Mouse (Mus musculus): ENCODE results near the gene Rassf10. TPM values are rescaled to one million over a fixed set of nuclear protein-coding genes. Genes with fewer than 3 reads are reported as not detected.

The Rassf10 gene
- polyA plus RNA-seq (2015; fragmentation: Nextera tagmentation; extraction: Ambion mirVana): 3.4 and 3.6 TPM in 2 replicates

GRCm38 (mm10) chr7:112953777-112954291, at the start of gene Rassf10:
TSS of gene Rassf10 (plus strand) at chr7:112953962.
- Histone ChIP-seq H3K4me2 (peak within 1 kb of the TSS; percentile 77), H3K4me1 (replicated peaks) (peaks cover 21% of the 10 kb centered on the region), H3K36me3 (no peaks in the 10 kb centered on the region), H3K27me3 (peaks cover 40% of the 10 kb centered on the region), H3K9me3 (no peaks in the 10 kb centered on the region), H3K9ac (peak within 1 kb of the TSS; percentile 44), H3K27ac (replicated peaks) (no peak within 1 kb of the TSS), H3K4me3 (peak within 1 kb of the TSS; percentile 43)
- 1% methylated on average over 40 of the region's 41 CpGs for WGBS
- peak; percentile 62; the same call in 1 of the 2 replicates for ATAC-seq (ENCODE audit: low FRiP score, low read depth)

- no peak overlapping the region for H3K4me2 ChIP-seq
- 56% methylated on average over 5 of the region's 5 CpGs for WGBS
- H3K27ac ChIP-seq (replicated peaks): no peak overlapping the region
- no peak for ATAC-seq (ENCODE audit: low FRiP score, low read depth)
- no peaks in the 10 kb centered on the region for H3K9me3 ChIP-seq
- H3K9ac ChIP-seq: no peak overlapping the region
- H3K36me3 ChIP-seq: no peaks in the 10 kb centered on the region
- H3K4me3 ChIP-seq: no peak overlapping the region
- no peaks in the 10 kb centered on the region for H3K27me3 ChIP-seq
- peaks cover 7% of the 10 kb centered on the region; the same call in 1 of the 2 replicates for H3K4me1 ChIP-seq (replicated peaks)
Observed at GRCm38 (mm10) chr7:112906848-112907247, 46.9 kb upstream of the Rassf10 start.

- no peaks in the 10 kb centered on the region for H3K9me3 ChIP-seq
- no peak for ATAC-seq (ENCODE audit: low FRiP score, low read depth)
- H3K27ac ChIP-seq (replicated peaks): no peak overlapping the region
- 56% methylated on average over 2 of the region's 2 CpGs for WGBS
- H3K4me2 ChIP-seq: no peak overlapping the region
- H3K9ac ChIP-seq: no peak overlapping the region
- H3K27me3 ChIP-seq: no peaks in the 10 kb centered on the region
- H3K36me3 ChIP-seq: no peaks in the 10 kb centered on the region
- H3K4me1 ChIP-seq (replicated peaks): peaks cover 7% of the 10 kb centered on the region; the same call in 1 of the 2 replicates
- H3K4me3 ChIP-seq: no peak overlapping the region
Observed at GRCm38 (mm10) chr7:112907468-112907867, 46.3 kb upstream of the Rassf10 start.

GRCm38 (mm10) chr7:112909164-112909563, 44.6 kb upstream of the Rassf10 start:
- Histone ChIP-seq H3K9me3 (no peaks in the 10 kb centered on the region), H3K4me1 (replicated peaks) (peaks cover 7% of the 10 kb centered on the region; the same call in 1 of the 2 replicates), H3K4me2 (no peak overlapping the region), H3K9ac (no peak overlapping the region), H3K4me3 (no peak overlapping the region), H3K36me3 (no peaks in the 10 kb centered on the region), H3K27ac (replicated peaks) (no peak overlapping the region), H3K27me3 (no peaks in the 10 kb centered on the region)
- no peak for ATAC-seq (ENCODE audit: low FRiP score, low read depth)
- WGBS: 91% methylated on average over 10 of the region's 10 CpGs

- Histone ChIP-seq H3K9ac (no peak overlapping the region), H3K27me3 (no peaks in the 10 kb centered on the region), H3K4me2 (no peak overlapping the region), H3K4me1 (replicated peaks) (peaks cover 9% of the 10 kb centered on the region; the same call in 1 of the 2 replicates), H3K4me3 (no peak overlapping the region), H3K27ac (replicated peaks) (no peak overlapping the region), H3K9me3 (no peaks in the 10 kb centered on the region), H3K36me3 (no peaks in the 10 kb centered on the region)
- ATAC-seq (ENCODE audit: low FRiP score, low read depth): no peak
- 83% methylated on average over 3 of the region's 3 CpGs for WGBS
Observed at GRCm38 (mm10) chr7:112912969-112913368, 40.8 kb upstream of the Rassf10 start.

- WGBS: 65% methylated on average over 4 of the region's 4 CpGs
- ATAC-seq (ENCODE audit: low FRiP score, low read depth): no peak
- H3K36me3 ChIP-seq: no peaks in the 10 kb centered on the region
- H3K9ac ChIP-seq: no peak overlapping the region
- H3K9me3 ChIP-seq: no peaks in the 10 kb centered on the region
- no peaks in the 10 kb centered on the region for H3K27me3 ChIP-seq
- peaks cover 16% of the 10 kb centered on the region for H3K4me1 ChIP-seq (replicated peaks)
- no peak overlapping the region for H3K4me2 ChIP-seq
- H3K4me3 ChIP-seq: no peak overlapping the region
- H3K27ac ChIP-seq (replicated peaks): no peak overlapping the region
Observed at GRCm38 (mm10) chr7:112915571-112915970, 38.2 kb upstream of the Rassf10 start.

GRCm38 (mm10) chr7:112917613-112918278, 36.0 kb upstream of the Rassf10 start:
- Histone ChIP-seq H3K4me1 (replicated peaks) (peaks cover 16% of the 10 kb centered on the region), H3K9me3 (no peaks in the 10 kb centered on the region), H3K27me3 (no peaks in the 10 kb centered on the region), H3K9ac (no peak overlapping the region), H3K27ac (replicated peaks) (no peak overlapping the region), H3K36me3 (no peaks in the 10 kb centered on the region), H3K4me2 (0 out of 2 replicates have a peak overlapping the region, but pooled peaks have one; percentile 44), H3K4me3 (no peak overlapping the region)
- no peak for ATAC-seq (ENCODE audit: low FRiP score, low read depth)
- WGBS: 39% methylated on average over 10 of the region's 10 CpGs

GRCm38 (mm10) chr7:112918279-112918991, 35.3 kb upstream of the Rassf10 start:
- no peaks in the 10 kb centered on the region for H3K36me3 ChIP-seq
- no peak; the same call in 1 of the 2 replicates for ATAC-seq (ENCODE audit: low FRiP score, low read depth)
- H3K4me3 ChIP-seq: no peak overlapping the region
- no peaks in the 10 kb centered on the region for H3K9me3 ChIP-seq
- WGBS: 40% methylated on average over 22 of the region's 22 CpGs
- peak overlapping the region; percentile 44 for H3K4me2 ChIP-seq
- 0 out of 2 replicates have a peak overlapping the region, but pooled peaks have one; percentile 10 for H3K9ac ChIP-seq
- H3K27ac ChIP-seq (replicated peaks): no peak overlapping the region
- H3K4me1 ChIP-seq (replicated peaks): peaks cover 16% of the 10 kb centered on the region
- H3K27me3 ChIP-seq: no peaks in the 10 kb centered on the region

GRCm38 (mm10) chr7:112919845-112920244, 33.9 kb upstream of the Rassf10 start:
- no peak overlapping the region for H3K9ac ChIP-seq
- H3K4me1 ChIP-seq (replicated peaks): peaks cover 18% of the 10 kb centered on the region
- H3K27me3 ChIP-seq: no peaks in the 10 kb centered on the region
- no peak for ATAC-seq (ENCODE audit: low FRiP score, low read depth)
- H3K27ac ChIP-seq (replicated peaks): no peak overlapping the region
- 2% methylated on average over 4 of the region's 4 CpGs for WGBS
- H3K9me3 ChIP-seq: no peaks in the 10 kb centered on the region
- H3K4me3 ChIP-seq: no peak overlapping the region
- no peak overlapping the region for H3K4me2 ChIP-seq
- H3K36me3 ChIP-seq: no peaks in the 10 kb centered on the region

GRCm38 (mm10) chr7:112922801-112923200, 31.0 kb upstream of the Rassf10 start:
- peaks cover 12% of the 10 kb centered on the region; the same call in 1 of the 2 replicates for H3K4me1 ChIP-seq (replicated peaks)
- H3K9me3 ChIP-seq: no peaks in the 10 kb centered on the region
- no peaks in the 10 kb centered on the region for H3K36me3 ChIP-seq
- no peaks in the 10 kb centered on the region for H3K27me3 ChIP-seq
- no peak for ATAC-seq (ENCODE audit: low FRiP score, low read depth)
- no peak overlapping the region for H3K4me3 ChIP-seq
- no peak overlapping the region for H3K27ac ChIP-seq (replicated peaks)
- no peak overlapping the region for H3K9ac ChIP-seq
- no peak overlapping the region for H3K4me2 ChIP-seq
- 32% methylated on average over 4 of the region's 4 CpGs for WGBS

- ATAC-seq (ENCODE audit: low FRiP score, low read depth): no peak
- Histone ChIP-seq H3K27ac (replicated peaks) (no peak overlapping the region), H3K27me3 (no peaks in the 10 kb centered on the region), H3K36me3 (no peaks in the 10 kb centered on the region), H3K4me3 (no peak overlapping the region), H3K4me1 (replicated peaks) (peaks cover 6% of the 10 kb centered on the region; the same call in 1 of the 2 replicates), H3K9me3 (no peaks in the 10 kb centered on the region), H3K9ac (no peak overlapping the region), H3K4me2 (no peak overlapping the region)
- 75% methylated on average over 3 of the region's 3 CpGs for WGBS
Observed at GRCm38 (mm10) chr7:112923712-112924111, 30.1 kb upstream of the Rassf10 start.

- H3K9me3 ChIP-seq: no peaks in the 10 kb centered on the region
- no peak for ATAC-seq (ENCODE audit: low FRiP score, low read depth)
Observed at GRCm38 (mm10) chr7:112930669-112931068, 23.1 kb upstream of the Rassf10 start.

More at GRCm38 (mm10) chr7:112930669-112931068, 23.1 kb upstream of the Rassf10 start:
- H3K9ac ChIP-seq: no peak overlapping the region
- H3K4me1 ChIP-seq (replicated peaks): no peaks in the 10 kb centered on the region
- 59% methylated on average over 7 of the region's 7 CpGs for WGBS
- H3K27me3 ChIP-seq: no peaks in the 10 kb centered on the region
- H3K27ac ChIP-seq (replicated peaks): no peak overlapping the region
- no peak overlapping the region for H3K4me3 ChIP-seq
- no peak overlapping the region for H3K4me2 ChIP-seq
- H3K36me3 ChIP-seq: no peaks in the 10 kb centered on the region

Measured in hindbrain, embryonic 15.5 days (tissue).